Mouse (Mus musculus): ENCODE measurements around the gene Arhgef33.
A peak's percentile ranks its signal among the peaks of the same experiment; 100 is the strongest.
"Not testable (repeated sequence)": the region's sequence is repeated elsewhere in the genome, so short reads cannot be mapped to it uniquely, and the experiment has no call there.

Gene Arhgef33

DNA sequence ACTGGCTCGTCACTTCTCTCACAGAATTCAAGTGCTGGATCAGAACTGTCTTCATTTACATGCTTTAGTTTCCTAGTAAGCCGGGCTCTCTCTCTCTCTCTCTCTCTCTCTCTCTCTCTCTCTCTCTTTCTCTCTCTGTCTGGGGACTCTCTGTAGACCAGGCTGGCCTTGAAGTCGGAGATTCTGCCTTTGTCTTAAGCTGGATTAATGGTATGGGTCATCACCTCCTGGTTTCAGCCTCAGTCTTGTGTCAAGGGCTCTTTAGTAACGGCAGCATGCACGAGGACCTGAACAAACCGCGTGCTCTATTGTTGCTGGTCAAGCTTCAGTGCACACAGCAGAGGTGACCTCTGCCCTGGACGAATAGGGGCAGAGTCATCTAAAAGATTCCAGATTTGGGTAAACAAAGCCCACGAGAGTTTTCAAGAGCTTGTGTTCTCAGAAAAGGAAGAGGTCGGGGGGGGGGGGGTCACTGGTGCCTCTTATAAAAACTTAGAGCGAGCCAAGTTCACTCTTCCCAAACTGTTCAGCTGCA is 39.5 kb downstream of the Arhgef33 start:
- DNase-seq = peak; percentile 7

DNA sequence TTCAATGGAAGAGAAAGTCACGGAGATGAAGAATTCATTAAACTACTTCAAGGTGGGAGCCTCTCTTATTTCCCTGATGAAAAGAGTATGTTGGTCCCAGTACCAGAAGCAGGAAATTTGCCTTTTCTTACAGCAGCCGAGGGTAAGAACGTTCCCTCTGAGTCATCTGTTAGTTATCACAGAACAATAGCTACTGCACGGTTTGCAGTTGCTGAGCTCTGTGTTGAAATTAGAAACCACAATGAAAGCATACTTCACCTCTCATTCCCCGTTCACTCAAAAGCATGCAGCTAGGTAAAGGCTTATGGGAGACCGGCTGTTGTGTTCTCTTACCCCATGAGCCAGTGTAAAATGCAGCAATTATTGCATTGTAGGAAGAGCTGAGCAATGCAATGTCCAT is 40.0 kb downstream of the Arhgef33 start:
- DNase-seq = no peak

DNA sequence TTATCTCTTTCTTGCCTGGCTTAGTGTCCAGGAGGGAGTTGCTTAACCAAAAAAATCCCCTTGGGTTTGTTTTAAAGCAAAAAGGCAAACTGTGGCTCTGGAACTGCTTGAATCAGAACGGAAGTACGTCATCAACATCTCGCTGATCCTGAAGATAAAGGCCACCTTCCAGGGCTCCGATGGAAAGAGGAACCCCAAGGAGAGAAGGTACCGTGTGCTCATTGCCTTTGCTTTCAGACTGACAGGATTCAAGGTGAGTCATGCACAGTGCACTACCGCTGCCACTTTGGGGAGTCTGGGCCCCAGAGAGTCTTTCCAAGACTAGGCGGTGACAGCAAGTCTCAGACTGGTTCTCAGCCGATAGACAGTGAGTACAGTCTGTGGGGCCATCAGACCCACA is 53.0 kb downstream of the Arhgef33 start:
- DNase-seq = no peak

DNA sequence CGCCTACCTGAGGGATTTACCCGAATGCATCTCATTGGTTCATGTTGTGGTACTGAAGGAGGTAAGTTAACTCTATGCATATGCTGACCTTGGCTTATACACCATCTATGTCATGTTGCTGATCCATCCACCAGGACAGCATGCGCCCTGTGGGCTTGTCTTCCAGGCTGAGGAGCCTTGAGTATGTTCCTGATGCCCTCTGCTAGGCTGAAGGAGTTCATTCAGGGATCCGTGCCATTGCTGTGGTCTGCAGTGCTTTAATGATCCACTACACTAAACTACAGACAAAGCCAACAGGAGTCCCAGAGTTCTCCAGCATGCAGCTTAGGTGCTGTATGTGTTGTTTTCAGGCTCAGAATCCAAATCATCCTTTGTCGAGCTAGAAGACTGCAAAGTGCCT is 60.1 kb downstream of the Arhgef33 start:
- peak; percentile 44 for DNase-seq

DNA sequence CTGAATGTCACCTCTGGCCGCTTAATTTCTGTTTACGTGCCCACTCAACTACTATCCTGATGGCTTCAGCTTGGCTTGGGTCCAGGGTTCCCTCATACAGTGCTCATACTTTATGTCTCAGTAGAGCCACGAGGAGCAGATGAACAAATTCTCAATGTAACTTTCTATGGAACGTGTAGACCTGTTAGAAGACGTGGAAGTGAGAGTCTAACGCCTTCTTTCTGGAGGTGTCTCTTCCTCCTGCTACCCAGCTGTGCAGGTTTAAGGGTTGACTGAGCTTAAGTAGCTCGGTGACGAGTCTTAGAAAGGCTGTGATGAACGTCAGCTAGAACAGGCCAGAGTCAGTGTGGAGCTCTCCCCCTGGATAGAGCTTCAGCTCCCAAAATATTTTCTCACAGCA is 61.4 kb downstream of the Arhgef33 start:
- no peak for DNase-seq

DNA sequence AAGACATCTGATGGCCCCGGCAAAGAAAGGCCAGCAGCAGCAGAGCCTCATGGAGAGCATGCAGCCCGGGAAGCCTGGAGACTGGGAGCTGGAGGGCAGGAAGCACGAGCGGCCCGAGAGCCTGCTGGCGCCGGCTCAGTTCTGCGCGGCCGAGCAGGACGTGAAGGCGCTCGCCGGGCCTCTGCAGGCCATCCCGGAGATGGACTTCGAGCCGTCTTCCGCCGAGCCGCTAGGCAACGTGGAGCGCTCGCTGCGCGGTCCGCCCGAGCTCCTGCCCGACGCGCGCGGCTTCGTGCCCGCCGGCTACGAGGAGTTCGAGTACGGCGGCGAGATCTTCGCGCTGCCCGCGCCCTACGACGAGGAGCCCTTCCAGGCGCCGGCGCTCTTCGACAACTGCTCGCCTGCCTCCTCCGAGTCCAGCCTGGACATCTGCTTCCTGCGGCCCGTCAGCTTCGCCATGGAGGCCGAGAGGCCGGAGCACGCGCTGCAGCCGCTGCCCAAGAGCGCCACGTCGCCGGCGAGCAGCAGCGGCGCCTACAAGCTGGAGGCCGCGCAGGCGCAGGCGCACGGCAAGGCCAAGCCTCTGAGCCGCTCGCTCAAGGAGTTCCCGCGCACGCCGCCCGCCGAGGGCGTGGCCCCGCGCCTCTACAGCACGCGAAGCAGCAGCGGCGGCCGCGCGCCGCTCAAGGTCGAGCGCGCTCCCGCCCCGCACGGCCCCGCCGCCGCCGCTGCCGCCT is 66.0 kb downstream of the Arhgef33 start, which contains the start of gene Gm10190:
Gene Gm10190 (minus strand): TSS at position 553 of the 737 bp plus-strand sequence.
- peak; percentile 94 for DNase-seq

DNA sequence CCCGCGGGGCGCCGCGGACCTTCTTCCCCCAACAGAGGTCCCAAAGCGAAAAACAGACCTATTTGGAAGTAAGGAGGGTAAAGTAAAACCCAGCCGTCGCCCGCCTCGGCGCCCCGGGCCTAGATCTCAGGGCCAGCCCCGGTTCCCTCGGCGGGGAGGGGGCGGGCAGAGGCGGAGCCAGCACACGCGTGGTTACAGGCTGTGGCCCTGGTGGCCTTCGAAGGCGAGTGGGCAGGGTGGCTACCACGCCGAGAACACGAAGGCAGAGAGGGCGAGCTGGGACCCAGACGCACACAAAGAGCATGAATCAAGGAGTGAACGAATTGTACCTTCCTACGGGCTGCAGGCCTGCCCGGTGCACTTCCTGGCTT is 66.5 kb downstream of the Arhgef33 start:
- DNase-seq = no peak

GRCm38 (mm10) chr17:80378386-80378785 is 71.2 kb downstream of the Arhgef33 start:
- not testable (repeated sequence) for DNase-seq

DNA sequence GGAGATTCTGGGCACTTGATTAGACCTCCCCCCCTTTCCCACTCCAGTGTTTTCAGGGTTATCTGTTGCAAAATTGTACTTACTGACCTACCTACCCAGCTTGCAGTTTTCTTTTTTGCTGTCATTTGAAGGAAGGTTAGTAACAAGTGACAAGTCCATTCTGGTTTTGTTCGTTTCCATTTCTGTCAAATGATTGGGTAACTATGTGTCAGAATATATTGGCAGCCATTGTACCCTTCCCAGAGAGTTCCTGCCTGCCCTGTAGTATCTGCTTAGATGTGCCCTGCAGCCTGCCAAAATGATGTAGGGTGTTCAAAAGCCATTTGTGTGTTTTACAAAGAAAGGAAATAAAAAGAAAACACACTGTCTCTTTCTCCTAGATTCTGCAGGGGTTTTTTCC is 78.5 kb downstream of the Arhgef33 start:
- no peak for DNase-seq

DNA sequence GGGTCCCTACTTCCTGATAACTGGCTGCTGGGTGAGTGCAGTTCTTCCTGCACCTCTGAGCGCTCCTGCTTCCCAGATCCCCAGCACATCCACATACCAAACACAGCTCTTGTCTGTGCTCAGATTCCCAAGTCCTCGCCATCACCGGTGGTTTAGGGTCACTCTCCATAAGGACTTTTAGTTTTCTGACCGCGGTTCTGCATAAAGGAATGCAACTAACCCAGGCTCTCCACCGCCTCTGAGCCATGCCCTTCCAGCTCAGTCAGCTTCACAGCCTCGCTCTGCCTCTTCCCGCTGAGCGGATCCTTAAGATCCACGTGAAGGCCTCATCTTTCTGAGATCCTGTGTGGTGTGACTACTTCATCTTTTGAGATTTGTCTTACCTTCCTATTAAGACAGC is 82.8 kb downstream of the Arhgef33 start:
- DNase-seq = no peak

DNA sequence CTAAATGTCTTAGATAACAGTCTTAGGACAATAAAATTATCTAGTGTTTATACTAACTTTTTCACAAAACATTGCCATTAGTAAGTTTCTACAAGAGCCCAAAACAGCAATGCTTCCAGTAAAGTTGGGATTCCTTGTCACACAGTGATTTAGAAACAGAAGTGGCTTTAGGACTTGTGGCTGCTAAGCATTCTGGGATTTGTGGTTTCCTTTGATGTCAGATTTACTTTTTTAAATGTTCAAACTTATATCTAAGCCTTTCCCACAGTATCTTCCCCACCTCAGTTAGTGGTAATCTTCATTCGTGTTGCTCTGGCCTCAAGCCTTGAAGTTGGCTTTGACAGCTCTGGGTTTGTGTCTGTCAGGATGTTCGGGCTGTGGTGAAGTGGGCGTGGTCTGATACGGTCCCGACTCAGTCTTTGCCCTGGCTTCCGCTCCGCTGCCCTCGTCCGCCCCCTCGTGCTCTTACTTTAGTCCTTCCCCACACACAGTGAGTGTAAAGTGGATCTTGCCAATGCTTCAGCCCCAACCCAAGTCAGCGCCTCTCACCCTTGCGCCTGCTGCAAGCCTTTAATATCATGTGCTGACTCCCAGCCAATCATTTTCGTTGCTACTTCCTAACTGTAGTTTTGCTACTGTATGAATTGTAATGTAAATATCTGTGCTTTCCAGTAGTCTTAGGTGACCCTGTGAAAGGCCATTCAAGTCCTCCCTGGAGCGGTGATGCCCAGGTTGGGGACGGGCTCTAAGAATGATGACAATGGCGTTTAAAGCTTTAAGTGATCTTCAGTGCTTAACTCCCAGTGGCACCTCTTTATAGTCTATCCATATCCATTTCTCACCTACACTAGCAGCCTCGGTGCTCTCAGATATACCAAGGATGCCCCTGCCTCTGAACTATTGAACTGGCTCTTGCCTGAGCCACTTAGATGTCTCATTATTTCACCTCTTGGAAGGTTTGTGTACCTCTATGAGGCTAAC is 84.5 kb downstream of the Arhgef33 start:
- peak; percentile 82 for DNase-seq

- DNase-seq = no peak
These were observed 91.0 kb downstream of the Arhgef33 start for GRCm38 (mm10) chr17:80398243-80398642.

GRCm38 (mm10) chr17:80411182-80411581 is 104.0 kb downstream of the Arhgef33 start:
- DNase-seq = no peak

DNA sequence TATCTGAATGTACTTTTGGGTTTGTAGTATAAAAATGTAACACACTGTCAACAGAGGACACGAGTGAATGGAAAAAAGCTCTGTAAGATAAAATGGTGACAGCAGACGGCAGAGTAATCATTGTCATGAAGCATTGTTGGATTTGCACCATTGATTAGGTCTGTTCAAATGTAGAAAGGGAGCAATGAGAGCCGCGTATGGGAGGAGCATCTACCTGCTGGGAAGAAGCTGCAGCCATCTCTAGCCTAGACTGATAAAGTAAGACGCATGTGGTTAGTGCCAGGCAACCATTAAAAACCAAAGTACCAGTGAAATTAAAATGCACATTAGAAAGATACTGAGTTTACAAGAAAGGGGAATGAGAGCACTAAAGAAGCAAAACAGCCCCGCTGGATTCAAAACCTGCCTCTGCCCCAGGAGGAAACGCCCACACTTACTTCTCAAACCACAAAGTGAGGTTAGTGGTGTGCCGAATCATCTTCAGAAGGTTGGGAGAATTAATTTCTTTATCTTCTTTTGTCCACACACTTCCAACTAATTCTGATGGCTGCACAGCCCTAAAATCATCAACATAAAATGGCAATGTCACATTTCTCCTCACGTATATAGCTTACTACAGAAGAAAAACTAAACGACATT is 111.5 kb downstream of the Arhgef33 start:
- DNase-seq = no peak

DNA sequence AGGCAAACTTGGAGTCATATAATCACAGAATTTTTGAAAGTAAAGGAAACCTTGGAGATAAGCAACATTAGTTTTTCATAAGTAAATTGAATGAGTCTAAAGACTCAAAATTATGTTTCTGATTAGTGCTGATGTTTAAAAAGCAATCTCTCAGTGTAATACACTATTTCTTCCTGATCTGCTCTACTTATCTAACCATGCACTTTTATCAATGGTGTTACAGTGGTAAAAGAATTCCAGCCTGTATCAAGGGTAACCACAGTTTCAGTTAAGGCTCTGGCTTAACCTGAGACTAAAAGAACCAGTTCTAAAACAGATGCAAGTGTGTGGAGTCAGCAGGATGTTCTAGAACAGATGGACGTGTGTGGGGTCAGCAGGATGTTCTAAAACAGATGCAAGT is 113.8 kb downstream of the Arhgef33 start:
- no peak for DNase-seq

DNA sequence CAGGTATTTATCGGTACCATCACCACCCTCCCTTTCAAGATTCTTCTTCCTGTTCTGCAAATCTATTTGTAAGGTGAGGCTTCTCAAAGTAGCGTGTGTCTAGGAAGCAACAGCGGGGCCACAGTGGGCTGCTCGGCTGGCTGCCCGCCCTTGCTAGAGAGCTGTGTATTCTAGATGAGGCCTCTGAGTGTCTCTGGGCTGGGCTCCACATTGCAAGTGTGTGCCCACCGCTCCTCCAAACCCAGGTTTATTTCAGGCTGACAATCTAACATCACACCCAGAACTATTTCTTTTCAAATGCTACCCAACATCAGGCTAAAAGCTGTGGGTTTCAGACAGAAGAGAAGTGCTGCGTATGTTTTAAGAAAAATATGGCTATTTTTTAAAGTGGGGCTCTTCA is 119.0 kb downstream of the Arhgef33 start:
- DNase-seq = no peak

DNA sequence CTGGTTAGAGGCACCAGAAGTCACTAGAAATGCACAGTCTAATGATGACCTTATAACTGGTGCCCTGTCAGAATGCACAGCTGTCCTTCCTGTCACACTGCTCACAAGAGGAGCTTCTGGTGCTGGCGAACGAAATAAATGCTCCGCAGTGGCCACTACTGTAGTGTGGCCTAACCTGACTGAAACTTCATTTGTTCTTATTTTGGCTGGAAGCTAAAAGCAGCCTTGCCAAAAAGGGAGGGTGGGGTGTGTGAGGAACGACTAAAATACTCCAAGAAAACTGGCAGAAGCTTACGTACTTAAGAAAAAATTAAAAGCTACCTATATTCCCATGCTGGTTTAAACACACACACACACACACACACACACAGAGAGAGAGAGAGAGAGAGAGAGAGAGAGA is 119.7 kb downstream of the Arhgef33 start:
- DNase-seq = no peak

GRCm38 (mm10) chr17:80427966-80428365 is 120.8 kb downstream of the Arhgef33 start:
- DNase-seq = no peak

- DNase-seq = no peak
These were observed 124.8 kb downstream of the Arhgef33 start for GRCm38 (mm10) chr17:80431997-80432396.

DNA sequence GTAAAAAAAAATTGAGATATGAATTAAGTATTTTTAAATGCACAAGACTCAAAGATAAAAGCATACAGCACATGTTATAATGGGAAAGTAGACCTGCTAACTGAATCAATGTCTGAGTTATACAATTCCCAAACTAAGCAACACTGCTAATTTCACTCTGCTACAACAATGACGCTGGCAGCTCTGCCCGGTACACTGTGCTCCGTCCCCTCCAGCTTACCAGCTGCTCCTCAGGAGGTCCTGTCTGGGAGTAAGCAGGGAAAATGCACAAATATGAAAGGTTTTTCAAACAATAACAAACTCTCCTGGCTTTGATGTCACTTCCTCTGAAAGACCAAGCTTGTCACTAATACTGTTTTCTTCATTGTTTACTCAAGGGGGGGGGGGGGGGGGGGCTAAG is 127.2 kb downstream of the Arhgef33 start:
- no peak for DNase-seq

DNA sequence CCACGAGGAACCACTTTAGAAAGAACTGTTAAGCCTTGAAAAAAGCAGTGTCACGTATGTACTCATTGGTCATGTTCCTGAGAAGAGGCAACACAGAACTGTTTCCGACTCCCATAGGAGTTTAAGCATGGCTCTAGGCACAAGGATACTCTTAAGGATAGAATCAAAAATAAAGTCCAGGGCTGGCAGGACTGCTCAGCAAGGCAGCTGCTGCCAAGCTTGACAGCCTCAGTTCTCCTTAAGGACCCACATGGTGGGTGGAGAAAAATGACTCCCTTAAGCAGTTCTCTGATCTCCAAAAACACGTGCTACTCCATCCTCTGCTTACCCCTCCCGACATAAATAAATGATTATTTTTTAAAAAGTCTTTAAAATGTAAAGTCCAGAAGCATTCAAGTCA is 128.5 kb downstream of the Arhgef33 start:
- DNase-seq = no peak

- DNase-seq = no peak
These were observed 138.2 kb downstream of the Arhgef33 start for GRCm38 (mm10) chr17:80445433-80445832.

GRCm38 (mm10) chr17:80446470-80446869 is 139.3 kb downstream of the Arhgef33 start:
- DNase-seq = no peak

Data from lung, postnatal 36 days (tissue).